Mouse (Mus musculus) right cerebral cortex, adult 2 months (tissue): Measurements from ENCODE around the gene Acot8.
"Not testable (repeated sequence)": the region's sequence is repeated elsewhere in the genome, so short reads cannot be mapped to it uniquely, and the experiment has no call there.

Experiments used
- DNase-seq, 2 experiments: peaks; one replicate each; pipeline ENCODE4 v3.0.0; 2021 to 2022; ENCODE audit warnings: low spot score in 2 of 2

Gene Acot8

DNA sequence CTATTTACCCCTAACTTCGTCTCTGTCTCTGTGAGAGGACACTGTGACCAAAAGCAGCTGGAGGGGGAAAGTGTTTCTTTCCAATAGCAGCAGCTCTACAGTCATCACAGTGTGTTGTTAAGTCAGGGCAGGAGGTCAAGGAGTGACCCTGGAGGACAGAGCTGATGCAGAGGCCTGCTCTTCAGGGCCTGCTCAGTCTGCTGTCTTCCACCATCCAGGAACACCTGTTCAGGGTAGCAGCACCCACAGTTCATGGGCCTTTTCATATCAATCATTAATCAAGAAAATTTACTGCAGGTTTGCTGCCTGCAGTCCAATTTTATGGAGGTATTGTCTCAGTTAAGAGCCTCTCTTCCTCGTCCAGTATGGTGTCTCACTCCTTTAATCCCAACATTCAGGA, 8.9 kb upstream of the Acot8 start:
- no peak for DNase-seq

DNA sequence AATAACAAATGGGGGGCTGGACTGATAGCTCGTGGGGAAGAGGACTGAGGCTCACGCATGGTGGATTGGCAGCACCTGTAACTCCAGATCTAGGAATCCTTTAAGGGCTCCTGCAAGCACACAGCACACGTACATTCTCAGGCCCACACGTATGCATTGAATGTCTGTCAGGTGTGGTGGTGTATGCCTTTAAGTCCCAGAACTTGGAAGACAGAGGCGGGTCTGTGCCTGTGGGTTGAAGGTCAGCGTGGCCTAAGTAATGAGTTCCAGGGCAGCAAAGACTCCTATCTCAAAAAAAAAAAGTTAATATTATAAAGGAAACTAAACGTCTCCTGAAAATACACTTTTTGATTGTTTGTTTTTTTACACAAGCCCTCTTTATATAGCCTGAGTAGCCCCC, 1.9 kb upstream of the Acot8 start:
- no peak for DNase-seq

DNA sequence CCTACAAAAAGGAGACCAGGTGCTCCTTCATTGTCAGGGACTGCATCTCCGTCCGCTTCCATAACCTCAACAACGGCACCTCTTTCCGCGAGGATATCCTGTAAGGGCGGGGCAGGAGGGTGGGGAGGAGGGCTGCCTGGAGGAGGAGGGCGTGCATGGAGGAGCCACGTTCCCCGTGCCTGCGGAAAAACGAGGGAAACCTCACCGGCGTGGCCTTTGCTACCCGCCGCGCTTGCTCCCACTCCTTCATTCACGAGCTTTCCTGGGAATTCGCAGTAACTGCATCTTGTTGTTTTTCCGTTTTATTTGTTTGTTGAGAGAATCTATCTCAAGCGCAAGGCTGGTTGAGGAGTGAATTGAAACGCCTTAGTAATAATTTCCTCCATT, 643 bp upstream of the Acot8 start:
- no peak for DNase-seq

DNA sequence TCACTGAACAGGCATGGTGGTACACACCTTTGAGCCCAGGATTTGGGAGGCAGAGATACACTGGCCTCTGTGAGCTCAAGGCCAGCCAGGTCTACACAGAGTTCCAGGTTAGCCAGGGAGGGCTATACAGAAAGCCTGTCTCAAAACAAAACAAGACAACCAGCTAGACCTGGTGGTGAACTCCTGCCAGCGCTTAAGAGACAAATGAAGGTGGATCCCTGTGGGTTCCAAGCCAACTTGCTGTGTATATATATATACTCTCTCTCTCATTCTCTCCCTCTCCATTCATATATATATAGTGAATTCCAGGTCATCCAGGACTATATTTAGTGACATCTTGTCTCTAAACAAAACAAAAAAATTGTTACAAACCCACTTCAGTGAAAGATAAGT, 765 bp downstream of the Acot8 start:
- no peak for DNase-seq

DNA sequence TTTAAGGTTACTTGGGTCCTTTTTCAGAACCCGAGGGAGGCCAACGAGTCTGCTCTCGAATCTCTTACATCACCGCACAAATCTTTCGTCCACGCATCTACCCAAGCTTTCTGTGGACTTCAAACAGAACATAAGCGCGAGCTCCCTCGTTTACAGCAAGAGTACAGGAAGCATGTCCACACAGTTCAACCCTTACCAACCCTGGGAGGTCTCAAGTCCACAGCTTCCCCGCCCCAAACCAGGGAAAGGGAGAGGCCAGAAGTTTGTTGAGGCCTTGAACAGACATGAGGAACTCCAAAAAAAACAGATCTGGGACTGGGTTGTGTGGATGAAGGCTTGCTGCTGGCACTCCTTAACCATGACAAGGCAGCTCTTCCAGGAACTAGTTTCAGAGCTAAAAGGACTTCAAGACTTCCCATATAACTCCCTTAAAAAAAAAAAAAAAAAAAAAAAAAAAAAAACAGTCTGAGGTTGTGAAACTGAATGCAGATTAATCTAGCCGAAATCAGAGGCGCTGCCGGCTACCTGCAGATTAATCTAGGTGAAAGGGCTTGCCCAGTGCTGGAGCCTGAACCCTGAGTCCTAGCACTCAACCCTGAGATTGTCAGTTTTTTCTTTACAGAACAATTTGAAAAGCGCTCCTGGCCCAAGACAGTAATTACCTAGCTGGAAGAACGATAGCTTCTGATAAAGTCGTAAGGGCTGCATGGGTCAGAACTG, 1.3 kb downstream of the Acot8 start:
- DNase-seq = no peak

DNA sequence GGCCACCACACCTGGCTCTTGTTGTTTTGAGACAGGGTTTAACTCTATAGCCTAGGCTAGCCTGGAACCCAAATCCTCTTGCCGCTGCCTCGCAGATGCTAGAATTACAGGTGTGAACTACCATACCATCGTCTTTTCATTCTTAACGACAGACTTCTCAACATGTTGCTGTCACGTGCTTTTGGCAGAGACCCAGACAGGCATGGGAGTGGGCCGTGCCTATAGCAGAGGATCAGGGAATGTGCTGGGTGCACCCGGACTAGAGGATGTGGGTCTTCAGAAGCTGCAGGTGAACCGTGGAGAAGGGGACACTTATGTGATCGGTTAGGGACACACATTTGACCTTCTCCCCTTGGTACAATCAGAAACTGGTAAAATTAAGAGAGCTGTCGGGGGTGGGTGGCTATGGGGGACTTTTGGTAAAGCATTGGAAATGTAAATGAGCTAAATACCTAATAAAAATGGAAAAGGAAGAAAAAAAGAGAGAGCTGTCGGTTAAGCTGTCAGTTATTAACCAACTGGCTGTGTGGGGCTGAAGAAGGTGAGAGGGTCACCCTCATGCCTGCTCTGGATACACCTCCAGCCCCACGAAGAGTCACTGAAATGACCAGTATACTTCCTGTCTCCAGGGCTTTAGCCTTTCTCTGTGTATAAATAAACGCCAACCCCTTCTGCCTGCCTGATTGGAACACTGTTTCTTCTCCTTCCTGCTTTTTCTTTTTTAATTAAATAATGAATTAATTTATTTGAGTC, 4.3 kb downstream of the Acot8 start:
- DNase-seq = no peak

DNA sequence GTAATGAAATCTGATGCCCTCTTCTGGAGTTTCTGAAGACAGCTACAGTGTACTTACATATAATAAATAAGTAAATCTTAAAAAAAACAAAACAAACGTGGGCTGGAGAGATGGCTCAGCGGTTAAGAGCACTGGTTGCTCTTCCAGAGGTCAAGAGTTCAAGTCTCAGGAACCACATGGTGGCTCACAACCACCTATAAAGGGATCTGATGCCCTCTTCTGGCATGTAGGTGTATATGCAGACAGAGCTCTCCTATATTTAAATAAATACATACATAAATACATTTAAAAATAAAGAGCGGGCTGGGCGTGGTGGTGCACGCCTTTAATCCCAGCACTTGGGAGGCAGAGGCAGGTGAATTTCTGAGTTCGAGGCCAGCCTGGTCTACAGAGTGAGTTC, 6.1 kb downstream of the Acot8 start:
- DNase-seq = not testable (repeated sequence)

DNA sequence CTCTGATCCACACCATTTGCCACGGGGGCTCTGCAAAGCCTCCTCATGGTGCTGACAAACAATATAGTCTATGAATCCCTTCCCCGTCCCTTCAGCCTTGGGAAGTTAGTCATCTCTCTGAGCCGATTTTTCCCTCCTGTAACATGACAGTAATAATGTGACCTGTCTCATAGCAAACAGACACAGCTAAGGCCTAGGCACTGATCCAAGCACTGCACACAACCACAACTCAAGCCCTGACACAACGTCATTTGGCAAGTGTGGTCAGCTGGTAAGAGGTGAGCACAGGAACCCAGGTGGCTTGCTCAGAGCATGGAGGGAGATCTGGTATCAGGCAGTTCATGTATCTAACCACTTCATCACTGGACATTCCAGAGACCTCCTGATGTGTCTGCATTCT, 8.8 kb downstream of the Acot8 start:
- DNase-seq = no peak

DNA sequence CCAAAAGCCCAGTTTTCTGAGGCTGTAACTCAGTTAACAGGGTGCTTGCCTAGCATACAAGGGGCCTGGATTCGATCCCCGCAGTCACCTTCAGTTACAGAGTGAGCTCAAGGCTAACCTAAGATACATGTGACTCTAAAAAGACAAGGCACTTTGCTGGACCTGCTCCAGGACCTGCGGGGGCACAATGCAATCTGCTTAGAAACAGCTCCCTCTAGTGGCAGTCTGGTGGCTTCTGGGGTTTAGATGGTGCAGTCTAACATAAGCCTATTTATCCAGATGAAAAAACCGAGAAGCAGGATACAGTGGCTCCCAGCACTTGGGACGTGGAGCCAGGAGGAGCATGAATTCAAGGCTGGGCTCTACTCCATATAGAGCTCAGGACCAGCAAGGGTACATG, 10.4 kb downstream of the Acot8 start:
- peak; percentile 87 to 89 for DNase-seq

DNA sequence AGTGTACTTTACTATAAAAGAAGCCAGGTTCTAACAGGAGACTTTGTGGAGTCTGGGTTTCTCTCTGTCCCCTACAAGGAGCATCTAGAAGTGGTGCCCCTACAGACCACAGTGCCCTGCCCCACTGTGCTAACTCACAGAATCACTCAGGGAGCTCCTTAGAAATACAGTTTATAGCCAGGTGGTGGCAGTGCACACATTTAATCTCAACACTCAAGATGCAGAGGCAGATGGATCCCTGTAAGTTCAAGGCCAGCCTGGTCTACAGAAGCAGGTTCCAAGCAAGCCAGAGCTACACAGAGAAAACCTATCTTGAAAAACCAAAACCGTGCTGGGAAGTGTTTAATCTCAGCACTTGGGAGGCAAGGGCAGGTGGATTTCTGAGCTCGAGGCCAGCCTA, 10.9 kb downstream of the Acot8 start:
- DNase-seq = no peak

DNA sequence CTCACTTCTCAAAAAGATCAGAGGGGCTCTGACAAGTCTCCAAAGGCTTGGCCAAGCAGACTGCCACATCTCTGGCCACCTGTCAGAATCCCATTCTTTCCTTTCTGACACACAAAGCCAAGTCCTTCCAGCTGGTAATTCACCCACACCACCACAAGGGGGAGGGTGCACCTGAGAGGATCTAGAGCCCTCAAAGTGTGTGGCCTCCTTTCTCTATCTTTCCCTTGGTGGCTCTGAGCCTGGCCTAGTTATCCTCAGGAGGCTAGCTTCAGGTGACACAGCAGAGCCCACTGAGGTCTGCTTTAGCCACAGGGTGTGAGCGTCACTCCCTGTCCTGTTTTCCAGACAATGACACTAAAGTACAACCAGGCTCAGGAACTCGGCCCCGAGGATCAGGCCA, 11.4 kb downstream of the Acot8 start:
- DNase-seq = peak; percentile 66 to 73

DNA sequence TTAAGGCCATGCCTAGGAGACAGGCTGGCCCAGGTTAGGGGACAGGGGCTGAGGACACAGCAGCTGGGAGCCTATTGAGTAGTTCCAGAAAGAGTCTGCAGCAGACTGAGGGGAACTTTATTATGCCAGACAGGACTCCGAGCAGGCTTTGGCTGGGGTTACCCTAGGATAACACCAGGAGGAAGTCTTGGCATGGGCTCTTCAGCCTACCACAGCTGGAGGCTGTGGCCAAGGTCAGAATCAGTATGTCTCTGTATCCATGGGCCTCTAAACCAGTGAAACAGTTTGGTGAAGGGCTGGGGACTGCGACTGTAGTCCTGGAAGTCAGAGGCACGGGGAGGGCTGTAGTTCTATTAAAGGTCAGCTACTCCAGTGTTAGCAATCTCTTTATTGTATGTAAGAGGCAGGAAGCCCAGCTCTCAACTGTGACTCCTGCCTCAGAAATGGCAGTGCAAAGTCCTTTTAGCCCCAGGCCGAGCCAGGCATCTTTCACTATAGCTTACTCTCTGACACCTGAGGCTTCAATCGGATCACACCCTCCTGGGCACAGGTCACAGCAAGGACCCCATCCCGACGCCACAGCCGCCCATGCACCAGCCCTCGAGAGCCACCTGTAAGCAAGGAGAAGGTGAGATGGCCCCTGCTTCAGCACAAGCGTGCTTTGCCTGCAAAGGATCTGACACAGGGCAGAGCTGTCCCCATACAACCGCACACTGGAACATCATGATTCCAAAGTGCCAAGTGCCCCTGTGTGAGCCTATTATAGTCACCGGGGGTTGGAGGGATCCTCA, 12.1 kb downstream of the Acot8 start:
- no peak for DNase-seq

DNA sequence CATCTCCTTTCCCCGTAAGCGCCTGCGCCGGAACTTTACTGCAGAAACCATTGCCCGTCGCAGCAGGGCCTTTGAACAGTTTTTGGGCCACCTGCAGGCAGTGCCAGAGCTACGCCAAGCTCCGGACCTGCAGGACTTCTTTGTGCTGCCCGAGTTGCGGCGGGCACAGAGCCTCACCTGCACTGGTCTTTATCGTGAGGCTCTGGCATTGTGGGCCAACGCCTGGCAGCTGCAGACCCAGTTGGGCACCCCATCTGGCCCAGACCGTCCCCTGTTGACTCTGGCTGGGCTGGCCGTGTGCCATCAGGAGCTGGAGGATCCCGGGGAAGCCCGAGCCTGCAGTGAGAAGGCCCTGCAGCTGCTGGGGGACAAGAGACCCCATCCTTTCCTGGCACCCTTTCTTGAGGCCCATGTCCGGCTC, 12.8 kb downstream of the Acot8 start:
- no peak for DNase-seq

DNA sequence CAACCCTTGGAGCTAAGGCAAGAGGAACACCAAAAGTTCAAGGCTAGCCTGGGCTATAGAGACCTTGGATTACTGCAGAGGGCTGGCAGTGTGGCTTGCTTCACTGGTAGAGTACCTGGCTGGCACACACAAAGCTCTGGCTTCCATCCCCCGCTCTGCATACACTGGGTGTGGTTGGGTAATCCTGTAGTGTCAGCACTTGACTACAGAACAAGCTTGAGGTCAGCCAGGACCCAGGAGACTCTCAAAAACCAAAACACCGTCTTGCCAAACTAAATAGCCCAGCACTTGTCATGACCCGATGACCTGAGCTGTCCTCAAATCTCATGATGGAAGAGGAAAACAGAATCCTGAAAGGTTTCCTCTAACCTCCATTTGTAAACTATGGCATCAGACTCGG, 14.2 kb downstream of the Acot8 start:
- DNase-seq = no peak

DNA sequence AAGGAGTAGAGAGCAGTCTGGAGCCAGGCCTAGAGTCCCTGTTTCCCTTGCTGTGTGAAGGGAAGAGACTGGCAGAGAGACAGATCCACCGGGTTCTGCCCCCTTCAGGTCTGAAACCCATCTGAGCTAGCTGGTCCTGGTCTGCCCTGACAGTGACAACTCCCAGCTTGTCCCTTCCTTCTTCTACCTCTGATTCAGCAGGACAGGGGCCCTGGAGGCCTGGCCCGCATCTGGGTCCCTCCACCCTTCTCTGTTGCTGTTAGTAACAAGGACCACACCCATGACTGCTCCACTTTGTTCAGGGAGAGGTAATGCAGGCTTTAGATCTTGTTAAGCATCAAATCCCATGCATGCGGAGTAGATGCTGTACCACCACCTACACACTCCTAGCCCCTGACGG, 16.3 kb downstream of the Acot8 start:
- no peak for DNase-seq

DNA sequence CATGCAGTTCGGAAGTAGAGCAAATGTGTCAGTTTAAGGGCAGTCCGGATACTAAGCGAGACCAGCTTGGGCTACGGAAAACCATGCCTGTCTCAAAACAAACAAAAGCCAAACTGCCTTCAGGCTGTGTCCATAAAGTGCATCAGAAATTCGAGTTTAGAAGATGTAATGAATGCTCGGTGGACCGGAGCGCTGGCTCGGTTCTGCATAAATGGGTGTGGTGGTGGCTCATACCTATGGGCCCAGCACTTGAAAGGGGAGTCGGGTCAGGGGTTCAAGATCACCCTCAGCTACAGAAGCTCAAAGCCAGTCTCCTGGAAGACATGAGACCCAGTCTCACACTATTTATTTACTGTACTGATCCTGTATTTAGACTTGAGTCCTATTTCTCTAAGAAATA, 16.9 kb downstream of the Acot8 start:
- DNase-seq = no peak

DNA sequence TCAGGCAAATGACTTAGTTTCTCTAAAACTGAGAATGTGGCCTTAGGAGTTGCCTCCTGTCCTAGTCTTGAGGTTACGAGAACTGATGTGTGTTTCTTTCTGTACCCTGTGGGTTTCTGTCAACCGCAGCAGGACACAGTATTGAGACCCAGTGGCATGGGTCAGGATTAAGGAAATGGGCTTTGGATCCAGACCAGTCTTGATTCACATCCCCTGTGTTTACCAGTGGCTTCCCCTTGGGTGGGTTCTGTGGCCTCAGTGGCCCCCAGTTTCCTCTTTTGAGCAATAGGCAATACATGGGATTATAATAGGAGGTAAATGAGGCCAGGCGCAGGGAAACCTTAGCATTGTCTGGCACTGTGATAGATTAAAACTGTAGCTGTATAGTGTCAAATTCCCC, 17.6 kb downstream of the Acot8 start:
- no peak for DNase-seq

DNA sequence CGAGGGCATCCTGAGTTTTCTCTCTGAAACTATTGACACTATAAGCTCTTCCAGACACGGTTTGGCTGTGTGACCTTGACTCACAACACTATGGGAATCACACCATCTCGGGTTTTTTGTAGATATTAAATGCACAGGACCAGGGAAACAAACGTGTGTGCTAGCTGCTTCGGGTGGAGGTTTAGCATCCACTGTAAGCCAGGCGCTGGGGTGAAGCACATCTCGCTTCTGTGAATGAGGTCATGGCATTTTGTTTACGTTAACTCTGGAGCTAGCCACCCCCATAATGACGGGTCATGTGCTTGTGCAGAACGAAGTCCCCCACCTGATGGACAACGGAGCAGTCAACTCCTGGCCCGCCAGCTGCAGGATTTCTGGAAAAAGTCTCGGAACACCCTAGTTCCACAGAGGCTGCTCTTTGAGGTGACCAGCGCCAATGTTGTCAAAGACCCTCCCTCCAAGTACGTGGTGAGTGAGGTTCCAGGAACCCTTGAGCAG, 18.2 kb downstream of the Acot8 start:
- DNase-seq = no peak

DNA sequence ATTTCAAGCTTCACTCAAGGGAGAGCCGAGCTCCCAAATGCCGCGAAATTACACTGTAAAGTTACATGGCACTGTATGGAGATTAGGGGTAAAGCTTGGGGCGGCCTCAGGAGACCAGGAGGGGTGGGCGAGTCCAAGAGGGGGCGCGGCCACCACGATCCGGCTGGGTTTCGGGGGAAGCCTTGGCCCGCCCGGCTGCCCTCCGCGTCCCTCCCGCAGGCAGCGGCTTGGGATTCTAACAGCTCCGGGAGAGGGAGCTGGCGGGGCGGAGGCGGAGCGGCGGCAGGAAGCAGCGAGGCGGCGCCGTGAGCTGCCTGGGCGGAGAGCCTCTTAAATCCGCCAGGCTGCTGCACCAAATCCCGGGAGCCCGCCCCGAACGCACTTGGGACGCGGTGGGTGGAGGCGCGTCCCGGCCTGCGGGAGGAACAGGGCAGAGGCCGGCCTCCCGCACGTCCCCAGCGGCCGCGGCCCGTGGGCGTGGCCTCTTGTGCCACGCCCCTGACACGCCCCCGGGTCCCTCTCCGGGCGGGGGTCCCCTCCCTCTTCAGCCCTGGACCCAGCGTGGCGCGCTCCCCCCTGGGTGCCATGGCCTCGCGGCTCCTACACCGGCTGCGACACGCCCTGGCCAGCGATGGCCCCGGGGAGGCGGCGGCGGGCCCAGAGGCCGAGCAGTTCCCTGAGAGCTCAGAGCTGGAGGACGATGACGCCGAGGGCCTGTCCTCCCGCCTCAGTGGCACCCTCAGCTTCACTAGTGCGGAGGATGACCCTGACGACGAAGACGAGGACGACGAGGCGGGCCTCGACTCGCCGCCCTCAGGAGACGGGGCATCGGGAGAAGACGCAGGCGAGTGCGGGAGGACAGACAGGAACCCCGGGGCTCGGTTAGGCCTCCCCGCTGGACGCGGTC, 18.9 kb downstream of the Acot8 start, which contains the start of gene Snx21:
Gene Snx21, plus strand, starts transcription at position 343 of the 907 bp plus-strand sequence.
- DNase-seq = peak; percentile 85 to 86

DNA sequence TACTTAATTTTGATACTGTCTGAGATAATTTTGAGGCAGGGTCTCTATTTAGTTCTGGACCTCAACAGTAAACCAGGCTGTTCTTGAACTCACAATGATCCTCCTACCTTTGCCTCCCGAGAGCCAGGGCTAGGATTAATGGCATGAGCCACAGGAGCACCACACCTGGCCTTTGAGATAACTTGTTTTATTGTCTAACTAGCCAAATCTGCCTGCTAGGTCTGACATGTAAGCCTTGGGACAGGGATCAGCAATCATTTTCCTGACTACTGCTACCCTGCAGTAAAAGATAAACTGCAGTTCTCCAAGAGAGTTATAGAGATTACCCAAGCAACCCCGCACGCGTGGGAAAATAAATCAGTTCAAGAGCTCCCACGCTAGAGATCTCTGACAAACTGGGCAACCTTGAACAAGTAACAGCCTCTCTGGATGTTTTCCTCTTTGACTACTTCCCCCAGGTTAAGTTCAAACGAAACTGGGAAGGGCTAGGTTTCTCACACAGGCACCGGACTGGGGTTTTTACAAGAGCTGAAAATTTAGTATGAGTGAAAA, 19.7 kb downstream of the Acot8 start:
- no peak for DNase-seq

DNA sequence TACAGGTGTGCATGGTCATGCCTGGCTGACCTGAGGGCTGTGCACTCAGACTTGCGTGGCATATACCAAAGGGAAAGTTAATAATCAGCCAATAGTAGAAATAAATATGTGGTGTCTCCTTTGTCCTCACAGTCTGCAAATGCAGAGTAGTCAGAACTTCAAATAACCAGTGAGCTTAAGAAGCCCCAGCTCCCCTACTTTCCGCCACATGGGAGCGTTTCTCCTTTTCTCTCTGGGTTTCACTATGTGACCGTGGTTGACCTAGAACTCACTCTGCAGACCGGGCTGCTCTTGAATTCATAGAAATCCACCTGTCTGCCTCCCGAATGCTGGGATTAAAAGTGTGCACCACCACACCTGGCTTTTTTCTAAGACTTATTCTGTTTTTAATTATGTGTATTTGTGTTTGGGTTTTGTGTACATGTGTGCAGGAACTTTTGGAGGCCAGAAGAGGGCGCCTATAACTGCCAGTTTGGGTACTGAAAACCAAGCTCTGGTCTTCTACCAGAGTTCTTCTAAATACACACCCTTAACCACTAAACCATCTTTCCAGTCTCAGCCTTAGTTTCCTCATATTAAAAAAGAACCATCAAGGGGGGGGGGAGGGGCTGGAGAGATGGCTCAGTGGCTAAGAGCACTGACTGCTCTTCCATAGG, 20.6 kb downstream of the Acot8 start:
- DNase-seq = no peak
